Mouse (Mus musculus) myocyte (in vitro differentiated cells): ENCODE measurements at regions not wholly inside any gene's neighbourhood (a gene's known extent, or its start where the extent isn't known, plus 50 kb on each side); places are given as distances from the start of the nearest gene placed in this dataset.

Experiments used
- E2F4 ChIP-seq: IDR thresholded peaks from one replicate; pipeline ENCODE4 v1.6.1; 2011; ENCODE audit warnings: mild to moderate bottlenecking, control low read depth, moderate library complexity; ENCODE audit not compliant: insufficient read depth
- MAX ChIP-seq: IDR thresholded peaks from one replicate; pipeline ENCODE4 v1.6.1; 2011; ENCODE audit warnings: low read depth, mild to moderate bottlenecking, control low read depth
- MYOD1 ChIP-seq, 3 experiments: IDR thresholded peaks; one replicate each; pipeline ENCODE4 v1.6.1; 2011; ENCODE audit warnings: control low read depth in 2 of 3, low read depth in 2 of 3, mild to moderate bottlenecking in 2 of 3, moderate library complexity in 1 of 3; ENCODE audit not compliant: insufficient read length in 2 of 3, control insufficient read depth in 1 of 3
- POLR2A ChIP-seq: IDR thresholded peaks from one replicate; pipeline ENCODE4 v1.6.1; 2011; ENCODE audit warnings: low read depth, mild to moderate bottlenecking, control low read depth, moderate library complexity; ENCODE audit not compliant: insufficient read length
- POLR2AphosphoS2 ChIP-seq: IDR thresholded peaks from one replicate; pipeline ENCODE4 v1.6.1; 2011; ENCODE audit warnings: low read depth, control low read depth; ENCODE audit not compliant: insufficient read length
- TCF12 ChIP-seq: IDR thresholded peaks from one replicate; pipeline ENCODE4 v1.6.1; 2011; ENCODE audit warnings: mild to moderate bottlenecking, control low read depth; ENCODE audit not compliant: poor library complexity, insufficient read depth, severe bottlenecking
- USF1 ChIP-seq: IDR thresholded peaks from one replicate; pipeline ENCODE4 v1.6.1; 2011; ENCODE audit warnings: low read depth, mild to moderate bottlenecking, control low read depth, moderate library complexity

DNA sequence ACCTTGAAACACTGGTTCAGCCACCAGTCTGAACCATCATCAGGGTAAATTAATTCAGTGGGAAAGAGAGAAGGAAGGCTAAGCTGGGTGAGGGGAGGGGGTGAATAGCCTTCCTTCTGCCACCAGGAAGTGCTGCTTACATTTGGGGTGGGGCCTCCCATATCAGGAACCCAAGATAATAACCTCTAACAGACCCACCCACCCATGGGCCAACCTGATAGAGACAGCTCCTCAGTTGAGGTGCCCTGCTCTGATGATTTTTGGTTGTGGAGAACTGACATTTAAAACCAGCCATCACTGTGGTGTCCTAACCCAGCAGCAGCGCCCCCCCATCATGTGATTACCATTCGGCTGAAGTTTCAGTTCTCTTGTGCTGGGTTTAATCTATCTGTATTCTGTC lies 233.8 kb upstream of the Chd6 start:
- TF ChIP-seq USF1, result no peak
- TF ChIP-seq MAX, result no peak
- no peak for TF ChIP-seq TCF12
- TF ChIP-seq POLR2AphosphoS2, result no peak
- TF ChIP-seq POLR2A, result no peak
- no peak for TF ChIP-seq E2F4
- TF ChIP-seq MYOD1 (IDR thresholded peaks at IDR 0.05; ENCODE audit: control insufficient read depth in 1 of 3, insufficient read length in 2 of 3, low read depth in 2 of 3), result no peak
